Mouse (Mus musculus) gastrocnemius, postnatal 10 days (tissue): ENCODE measurements at regions not wholly inside any gene's neighbourhood (a gene's known extent, or its start where the extent isn't known, plus 50 kb on each side); places are given as distances from the start of the nearest gene placed in this dataset.

Experiments
- DNase-seq: peaks from one replicate; pipeline ENCODE4 v3.0.0; 2021; ENCODE audit warnings: mixed read lengths

DNA sequence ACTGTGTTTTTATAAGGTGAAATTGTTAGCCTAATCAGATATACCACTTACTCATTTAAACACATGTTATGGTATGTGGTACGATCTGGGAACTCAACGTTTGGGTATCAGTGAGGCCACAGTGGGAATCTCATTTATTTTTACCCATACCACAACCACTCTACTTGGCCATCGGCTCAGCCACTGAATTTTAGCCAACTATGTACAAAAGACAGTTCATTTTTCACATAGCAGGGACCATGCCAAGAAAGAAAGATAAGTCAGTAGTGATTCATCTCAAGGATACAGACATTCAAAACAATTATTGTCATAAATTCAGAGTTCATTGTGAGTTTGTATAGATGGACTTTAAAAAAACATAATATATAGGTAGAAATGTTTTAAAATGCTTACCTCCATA is 634.7 kb upstream of the Adgrl2 start:
- DNase-seq = no peak

- DNase-seq = no peak
Measured at GRCm38 (mm10) chr3:149623851-149624532, 633.6 kb upstream of the Adgrl2 start.

GRCm38 (mm10) chr3:149603865-149604264 is 613.5 kb upstream of the Adgrl2 start:
- no peak for DNase-seq

- no peak for DNase-seq
Measured at GRCm38 (mm10) chr3:149601276-149601675, 610.9 kb upstream of the Adgrl2 start.

GRCm38 (mm10) chr3:149594470-149594869 is 604.1 kb upstream of the Adgrl2 start:
- peak; percentile 9 for DNase-seq

- DNase-seq = no peak
Measured at GRCm38 (mm10) chr3:149585769-149586168, 595.4 kb upstream of the Adgrl2 start.

DNA sequence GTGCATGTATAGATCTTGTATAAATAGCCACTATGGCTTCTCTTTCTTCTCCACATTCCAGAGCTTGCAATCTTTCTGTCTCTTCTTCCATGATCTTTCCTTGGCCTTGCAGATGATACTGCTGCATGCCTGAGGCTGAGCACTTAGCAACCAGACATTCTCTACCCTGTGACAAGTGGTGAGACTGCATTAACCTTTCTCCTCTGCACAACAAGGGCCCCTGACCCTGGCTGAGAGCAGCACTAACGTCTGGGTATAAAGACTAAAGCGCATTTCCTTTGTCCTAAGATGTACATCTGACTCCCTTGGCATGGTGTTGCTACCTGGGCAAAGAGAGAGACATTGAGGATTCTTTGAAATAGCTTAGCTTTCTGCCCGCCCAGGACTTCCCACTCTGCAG is 590.8 kb upstream of the Adgrl2 start:
- DNase-seq = no peak

DNA sequence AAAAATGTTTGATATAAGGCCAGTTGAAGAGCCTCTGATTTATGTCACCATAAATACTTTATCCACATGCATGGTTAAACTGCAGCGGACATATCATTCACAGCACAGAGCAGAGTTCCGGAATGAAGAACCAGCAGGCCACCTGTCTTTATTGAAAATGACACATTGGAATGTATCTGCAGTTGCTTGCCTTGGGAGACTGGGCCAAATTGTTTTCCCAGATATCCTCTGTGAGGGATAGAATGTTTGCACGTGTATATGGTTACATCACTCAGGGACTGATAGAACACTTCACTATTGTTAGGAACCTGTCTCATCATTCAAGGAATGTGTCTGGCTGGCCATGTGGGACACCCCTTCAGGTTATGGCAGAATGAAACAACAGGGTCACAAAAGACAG is 585.3 kb upstream of the Adgrl2 start:
- DNase-seq = no peak

DNA sequence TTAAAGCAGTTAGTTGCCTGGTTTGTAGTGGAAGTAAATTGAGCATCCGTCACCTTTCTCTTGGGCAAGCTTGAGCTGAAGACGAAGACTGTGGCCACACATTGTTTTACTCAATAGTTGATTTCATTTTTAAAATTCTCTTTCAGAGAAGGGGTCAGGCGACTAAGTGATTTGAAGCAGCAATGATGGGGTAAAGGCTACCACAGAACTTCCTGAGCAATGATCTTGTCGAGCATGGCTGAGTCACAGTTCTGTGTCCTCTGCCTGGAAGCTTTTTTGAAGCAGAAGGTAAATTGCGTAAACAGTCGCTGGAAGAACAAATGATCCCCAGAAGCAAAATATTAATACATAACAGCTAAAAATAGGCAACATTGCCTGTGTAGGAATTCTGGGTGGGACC is 576.5 kb upstream of the Adgrl2 start:
- DNase-seq = no peak

DNA sequence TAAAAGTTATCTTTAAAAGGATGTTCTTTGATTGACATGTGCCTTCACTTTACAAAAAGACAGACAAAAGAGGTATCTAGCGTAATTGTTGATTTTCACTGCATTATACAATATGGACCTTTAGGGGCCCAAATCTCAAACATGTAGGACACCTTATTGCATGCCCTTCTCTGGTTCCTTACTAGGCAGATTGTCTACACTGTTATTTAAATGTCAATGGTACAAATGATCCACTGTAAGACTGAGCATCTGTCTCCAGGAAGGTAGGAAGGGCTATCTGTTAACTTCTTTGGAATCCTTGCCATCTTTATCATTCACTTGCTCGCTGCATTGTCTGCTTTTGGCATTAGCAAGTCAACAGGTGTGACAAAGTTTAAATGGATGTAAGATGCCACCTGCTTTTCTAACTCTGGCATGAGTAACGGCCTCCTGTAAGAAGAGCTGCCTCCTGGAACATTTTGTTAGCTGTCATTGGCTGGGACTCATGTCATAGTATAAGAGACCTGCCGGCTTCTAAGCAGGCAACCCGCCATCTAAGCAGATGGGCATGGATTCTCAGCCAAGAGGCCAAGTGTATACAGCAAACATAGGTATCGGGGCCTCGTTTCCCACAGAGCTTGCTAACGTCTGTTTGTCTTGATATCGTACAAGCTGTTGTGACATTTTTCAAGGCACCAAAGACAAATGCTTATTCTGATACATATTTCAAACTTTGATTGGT is 560.0 kb upstream of the Adgrl2 start:
- no peak for DNase-seq

DNA sequence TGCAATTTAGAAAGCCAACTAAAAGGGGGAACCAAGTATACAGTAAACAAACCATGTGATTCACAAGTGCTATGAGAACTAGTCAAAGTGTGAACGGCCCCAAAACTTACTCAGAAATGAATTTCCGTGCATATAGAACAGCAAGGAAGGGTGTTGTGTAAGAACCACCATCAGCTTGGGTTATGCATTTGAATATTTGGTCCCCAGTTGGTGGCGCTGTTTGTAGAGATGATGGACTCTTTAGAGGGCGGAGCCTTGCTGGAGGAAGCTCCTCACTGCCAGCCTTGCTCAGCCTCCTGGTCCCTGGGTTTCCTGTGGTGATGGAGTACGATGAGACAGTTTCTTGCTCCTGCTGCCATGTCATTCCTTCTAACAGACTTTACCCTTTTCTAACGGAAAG is 556.7 kb upstream of the Adgrl2 start:
- no peak for DNase-seq

- DNase-seq = no peak
Measured at GRCm38 (mm10) chr3:149546256-149546655, 555.9 kb upstream of the Adgrl2 start.

- DNase-seq = no peak
Measured at GRCm38 (mm10) chr3:149534183-149534582, 543.8 kb upstream of the Adgrl2 start.

- DNase-seq = no peak
Measured at GRCm38 (mm10) chr3:149530026-149530607, 539.8 kb upstream of the Adgrl2 start.

DNA sequence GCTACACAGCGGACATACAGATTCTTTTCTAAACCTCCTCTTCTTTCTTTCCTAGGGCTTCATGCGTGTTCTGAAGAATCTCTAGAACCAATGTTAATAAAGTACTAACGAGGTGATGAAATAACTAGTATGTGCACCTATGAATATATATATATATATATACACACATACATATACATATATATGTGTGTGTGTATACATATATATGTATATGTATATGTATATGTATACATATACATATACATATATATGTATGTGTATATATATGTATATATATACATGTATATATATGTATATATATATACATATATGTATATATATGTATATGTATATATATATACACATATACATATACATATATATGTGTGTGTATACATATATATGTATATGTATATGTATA is 536.2 kb upstream of the Adgrl2 start:
- no peak for DNase-seq

DNA sequence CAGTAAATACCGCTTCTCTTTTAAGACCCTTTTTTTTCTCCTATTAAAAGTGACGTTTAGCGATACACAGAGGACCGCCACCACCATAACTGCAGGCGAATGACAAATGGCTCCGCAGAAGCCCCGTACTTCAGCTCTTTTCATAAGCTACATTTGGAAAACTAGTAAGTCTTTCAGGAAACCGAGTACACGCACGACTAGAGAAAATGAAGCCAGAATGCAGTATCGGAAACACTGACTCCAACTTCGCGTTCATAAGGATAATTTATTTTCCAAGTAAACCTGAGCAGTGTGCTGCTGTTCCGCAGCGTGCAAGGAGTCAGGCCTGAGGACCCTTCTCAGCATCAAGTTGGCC is 529.2 kb upstream of the Adgrl2 start:
- no peak for DNase-seq

- no peak for DNase-seq
Measured at GRCm38 (mm10) chr3:149518928-149519574, 528.7 kb upstream of the Adgrl2 start.

DNA sequence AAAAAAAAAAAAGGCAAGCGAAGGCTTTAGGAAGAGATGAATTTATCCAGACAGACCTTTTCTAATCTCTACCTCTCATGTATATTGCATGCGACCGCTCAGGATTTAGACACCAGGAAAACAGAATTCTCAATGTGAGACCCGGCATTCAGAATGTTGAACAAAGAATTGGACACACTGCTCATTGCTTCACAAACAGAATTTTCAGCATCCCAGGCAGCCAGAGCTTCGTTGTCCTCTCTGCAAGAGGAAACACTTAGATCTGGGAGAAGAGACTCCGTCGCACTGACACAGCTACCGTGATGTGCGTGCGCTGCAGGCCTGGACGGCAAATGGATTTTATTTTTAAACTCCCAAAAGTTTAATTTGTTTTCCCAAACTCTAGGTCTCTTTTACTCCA is 527.2 kb upstream of the Adgrl2 start:
- DNase-seq = no peak

- no peak for DNase-seq
Measured at GRCm38 (mm10) chr3:149509178-149509577, 518.8 kb upstream of the Adgrl2 start.

DNA sequence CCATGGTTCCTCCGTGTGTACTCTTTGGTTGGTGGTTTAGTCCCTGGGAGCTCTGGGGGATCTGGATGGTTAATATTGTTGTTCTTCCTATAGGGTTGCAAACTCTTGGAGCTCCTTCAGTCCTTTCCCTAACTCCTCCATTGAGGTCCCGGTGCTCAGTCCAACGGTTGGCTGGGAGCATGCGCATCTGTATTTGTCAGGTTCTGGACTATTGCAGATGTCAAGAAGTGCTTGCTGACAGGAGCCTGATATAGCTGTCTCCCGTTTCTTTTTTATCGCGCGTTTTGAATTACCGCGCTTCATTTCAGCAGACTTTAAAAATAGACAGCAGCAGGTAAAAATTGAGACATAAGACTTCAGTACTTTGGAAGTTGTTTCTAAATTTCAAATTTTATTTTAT is 518.3 kb upstream of the Adgrl2 start:
- no peak for DNase-seq

- DNase-seq = no peak
Measured at GRCm38 (mm10) chr3:149505692-149506091, 515.3 kb upstream of the Adgrl2 start.

GRCm38 (mm10) chr3:149503992-149504391 is 513.6 kb upstream of the Adgrl2 start:
- DNase-seq = no peak

- DNase-seq = no peak
Measured at GRCm38 (mm10) chr3:149500130-149500529, 509.8 kb upstream of the Adgrl2 start.
